Mouse (Mus musculus): ENCODE measurements around the gene Bckdhb.

DNA sequence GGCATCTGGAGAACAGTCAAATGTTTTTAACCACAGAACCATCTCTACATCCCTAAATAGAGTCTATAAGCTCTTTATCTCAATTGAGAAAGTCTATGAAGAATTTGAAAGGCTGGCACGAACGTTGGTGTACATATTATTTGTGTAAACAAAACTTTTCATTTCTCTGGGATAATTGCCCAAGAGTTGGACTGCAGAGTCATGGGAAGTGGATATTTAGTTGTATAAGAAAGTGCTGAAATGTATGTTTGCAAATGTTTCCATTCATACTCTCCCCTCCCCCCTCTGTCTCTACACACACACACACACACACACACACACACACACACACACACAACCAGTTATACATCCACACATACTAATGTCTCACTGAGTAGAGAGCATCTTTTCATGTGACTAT lies 181.5 kb downstream of the Bckdhb start:
- TF ChIP-seq CTCF (conservative IDR thresholded peaks at IDR 0.05; ENCODE audit: low read length) (no peak), POU5F1 (IDR thresholded peaks at IDR 0.05; ENCODE audit: borderline replicate concordance, low read length) (no peak), NANOG (IDR thresholded peaks at IDR 0.05; ENCODE audit: borderline replicate concordance, low read length) (no peak)
